Mouse (Mus musculus) liver, embryonic 14.5 days (tissue): ENCODE results near the gene Pdpk1. TPM values are rescaled to one million over a fixed set of nuclear protein-coding genes. Genes with fewer than 3 reads are reported as not detected.

Experiments used
- ATAC-seq: fragments of 200-750 bp; cut with Nextera tagmentation; 2 replicates; pipeline ENCODE4 v1.8.0; 2017; ENCODE audit warnings: moderate number of reproducible peaks, mild to moderate bottlenecking, moderate library complexity; ENCODE audit not compliant: insufficient read depth
- DNase-seq, 3 experiments: peaks; one replicate each; pipeline ENCODE4 v3.0.0-alpha.2; 2012 to 2013; ENCODE audit warnings: low read depth in 3 of 3, low spot score in 3 of 3
- H3K27ac ChIP-seq: fragments of 300-500 bp; sonication (generic); 2 replicates; pipeline ENCODE4 v1.5.1; 2014; ENCODE audit warnings: moderate library complexity, mild to moderate bottlenecking, control low read depth, inconsistent platforms
- H3K27me3 ChIP-seq: fragments of 300-500 bp; sonication (generic); 2 replicates; pipeline ENCODE4 v1.6.1; 2014; ENCODE audit warnings: mild to moderate bottlenecking, low read length, moderate library complexity; ENCODE audit not compliant: control insufficient read depth, insufficient read depth
- H3K36me3 ChIP-seq: fragments of 300-500 bp; sonication (generic); replicated peaks from 2 replicates; pipeline ENCODE4 v1.6.1; 2014; ENCODE audit warnings: low read depth; ENCODE audit not compliant: control insufficient read depth, insufficient read depth
- H3K4me1 ChIP-seq, 2 experiments: fragments of 200-500 bp in 1 of 2; fragments of 300-500 bp in 1 of 2; sonication (generic) in 1 of 2; replicated peaks; 2 replicates each; pipeline ENCODE4 v1.6.1; 2012 to 2014; ENCODE audit warnings: antibody characterized with exemption in 1 of 2, inconsistent platforms in 1 of 2, low read length in 1 of 2; ENCODE audit not compliant: control insufficient read depth in 2 of 2, insufficient read depth in 2 of 2
- H3K4me2 ChIP-seq: fragments of 300-500 bp; sonication (generic); 2 replicates; pipeline ENCODE4 v1.6.1; 2014; ENCODE audit warnings: low read depth, mild to moderate bottlenecking, control low read depth, moderate library complexity
- H3K4me3 ChIP-seq, 2 experiments: fragments of 200-500 bp in 1 of 2; fragments of 300-500 bp in 1 of 2; sonication (generic) in 1 of 2; 2 replicates each; pipeline ENCODE4 v1.5.1; 2012 to 2014; ENCODE audit warnings: low read depth in 2 of 2, low read length in 2 of 2, mild to moderate bottlenecking in 2 of 2, control low read depth in 1 of 2, inconsistent platforms in 1 of 2, moderate library complexity in 1 of 2; ENCODE audit not compliant: insufficient read depth in 1 of 2
- H3K9ac ChIP-seq: fragments of 300-500 bp; sonication (generic); replicated peaks from 2 replicates; pipeline ENCODE4 v1.6.1; 2014; ENCODE audit warnings: mild to moderate bottlenecking, control low read depth, moderate library complexity
- H3K9me3 ChIP-seq: fragments of 300-500 bp; sonication (generic); 2 replicates; pipeline ENCODE4 v1.6.1; 2016; ENCODE audit warnings: low read length, mixed read lengths; ENCODE audit not compliant: control insufficient read depth
- CTCF ChIP-seq: IDR thresholded peaks from 2 replicates; pipeline ENCODE4 v1.5.1; 2016; ENCODE audit warnings: antibody characterized with exemption, low read depth, control low read depth
- EP300 ChIP-seq: IDR thresholded peaks from 2 replicates; pipeline ENCODE4 v1.6.1; 2016; ENCODE audit warnings: antibody characterized with exemption, low read depth
- WGBS: fragments of 180-500 bp; shearing (Covaris S2); extraction: QIAGEN DNeasy Blood & Tissue Kit; methylation state at CpG from one replicate; pipeline ENCODE4 v1.1.7; 2014; ENCODE audit not compliant: insufficient replicate concordance; 5-methylcytosine and 5-hydroxymethylcytosine counted together
- polyA plus RNA-seq, 2 experiments: library from polyadenylated mRNA; depleted of rRNA in 1 of 2; stranded (reverse) in 1 of 2; unstranded in 1 of 2; fragments of >200 nt; fragmentation: Nextera tagmentation in 1 of 2; extraction: Ambion mirVana in 1 of 2; gene quantifications; 2 replicates each; pipeline versions ENCODE4 v1.2.1 to v1.2.3; 2012 to 2014

Gene Pdpk1
- polyA plus RNA-seq, 2 experiments: 9.7 to 24.5 TPM

- Histone ChIP-seq H3K4me2 (peak within 1 kb of the TSS; percentile 89), H3K27ac (peak within 1 kb of the TSS; percentile 14; the same call in 1 of the 2 replicates), H3K9me3 (no peaks in the 10 kb centered on the region), H3K27me3 (no peaks in the 10 kb centered on the region), H3K36me3 (peaks cover 3% of the 10 kb centered on the region; the same call in 1 of the 2 replicates), H3K4me1 (peaks cover 3 to 9% of the 10 kb centered on the region in 2 experiments), H3K4me3 (peak within 1 kb of the TSS; percentile 83 to 98), H3K9ac (peak within 1 kb of the TSS; percentile 93)
- peak; percentile 90 to 93 (median 91) for DNase-seq
- TF ChIP-seq CTCF (no peak), EP300 (0 out of 2 replicates have a peak, but pooled peaks have one; percentile 17)
- under 1% methylated on average over 59 of the region's 62 CpGs for WGBS
- ATAC-seq: peak; percentile 97
Measured at GRCm38 (mm10) chr17:24072919-24073696, 77.6 kb downstream of the Pdpk1 start, which contains the start of gene Kctd5. Gene Kctd5 (minus strand): TSS chr17:24073485.

GRCm38 (mm10) chr17:24069531-24069930, 81.2 kb downstream of the Pdpk1 start:
- 83% methylated on average over 3 of the region's 3 CpGs for WGBS
- Histone ChIP-seq H3K9me3 (no peaks in the 10 kb centered on the region), H3K4me2 (no peak overlapping the region), H3K4me1 (peaks cover 3 to 9% of the 10 kb centered on the region in 2 experiments), H3K27me3 (no peaks in the 10 kb centered on the region), H3K9ac (no peak overlapping the region), H3K36me3 (no peaks in the 10 kb centered on the region), H3K27ac (no peak overlapping the region), H3K4me3 (no peak overlapping the region)
- ATAC-seq (no peak), DNase-seq (no peak)
- TF ChIP-seq EP300 (no peak), CTCF (no peak)

DNA sequence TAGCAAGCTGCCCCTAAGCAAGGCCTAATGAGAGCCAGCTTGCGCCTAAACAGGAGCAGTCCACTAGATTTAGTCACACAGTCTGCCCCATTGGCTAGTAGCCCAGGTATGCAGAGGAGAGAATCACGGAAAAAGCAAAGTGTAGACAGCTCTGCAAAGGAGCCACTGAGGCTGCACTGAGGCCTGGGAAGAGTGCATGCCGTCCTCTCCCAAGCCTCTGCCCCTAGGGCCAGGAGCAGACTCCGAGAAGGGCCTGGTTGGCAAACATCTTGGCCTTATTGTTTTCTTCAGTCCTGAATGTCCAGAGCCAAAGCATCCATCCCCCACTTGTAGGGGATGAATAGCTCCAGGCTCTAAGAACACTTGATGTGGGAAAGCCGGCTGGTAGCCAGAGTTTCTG, 82.5 kb downstream of the Pdpk1 start:
- no peak overlapping the region for H3K4me2 ChIP-seq
- H3K27ac ChIP-seq: no peak overlapping the region
- H3K27me3 ChIP-seq: no peaks in the 10 kb centered on the region
- peaks cover 3 to 9% of the 10 kb centered on the region in 2 experiments for H3K4me1 ChIP-seq
- H3K36me3 ChIP-seq: no peaks in the 10 kb centered on the region
- H3K9ac ChIP-seq: no peak overlapping the region
- ATAC-seq: no peak
- 84% methylated on average over 5 of the region's 5 CpGs for WGBS
- TF ChIP-seq EP300 (no peak), CTCF (no peak)
- H3K4me3 ChIP-seq: no peak overlapping the region
- no peaks in the 10 kb centered on the region for H3K9me3 ChIP-seq
- no peak for DNase-seq

DNA sequence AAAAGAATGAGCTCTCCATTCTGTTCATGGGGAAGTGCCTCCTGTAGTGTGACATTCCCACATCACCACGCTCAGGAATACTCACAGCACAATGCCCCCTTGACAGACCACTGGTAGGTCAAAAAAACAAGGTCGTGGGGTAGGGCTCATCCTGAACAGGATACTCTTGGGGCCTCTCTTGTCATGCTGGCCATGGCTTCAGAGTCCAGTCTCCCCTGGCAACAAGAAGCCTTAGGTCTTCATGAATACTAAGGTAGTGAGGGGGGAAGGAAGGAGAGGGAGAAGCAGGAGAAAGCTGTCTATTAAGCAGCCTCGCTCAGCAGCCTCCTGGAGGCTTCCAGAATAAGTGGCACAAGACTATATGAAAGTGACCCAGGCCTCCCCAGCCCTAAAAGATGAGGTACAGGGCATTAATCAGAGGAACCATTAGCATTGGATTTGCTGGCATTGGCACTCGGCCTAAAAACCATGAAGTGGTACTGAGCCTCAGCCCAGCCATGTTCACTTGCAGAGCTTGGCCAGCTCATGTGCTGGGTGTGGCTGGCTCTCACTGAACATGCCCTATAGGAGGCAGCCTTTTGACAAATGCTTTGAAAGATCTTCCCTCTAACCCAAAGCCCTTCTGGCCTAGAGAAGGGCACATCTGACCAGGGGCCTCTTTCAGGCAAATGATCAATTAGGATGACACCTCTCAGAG, 88.1 kb downstream of the Pdpk1 start:
- Histone ChIP-seq H3K36me3 (peaks cover 4% of the 10 kb centered on the region), H3K27ac (no peak overlapping the region), H3K27me3 (no peaks in the 10 kb centered on the region), H3K9ac (no peak overlapping the region), H3K4me3 (no peak overlapping the region), H3K9me3 (no peaks in the 10 kb centered on the region), H3K4me2 (no peak overlapping the region), H3K4me1 (no peaks in the 10 kb centered on the region)
- DNase-seq (no peak), ATAC-seq (no peak)
- TF ChIP-seq CTCF (no peak), EP300 (no peak)
- 63% methylated on average over 4 of the region's 4 CpGs for WGBS

DNA sequence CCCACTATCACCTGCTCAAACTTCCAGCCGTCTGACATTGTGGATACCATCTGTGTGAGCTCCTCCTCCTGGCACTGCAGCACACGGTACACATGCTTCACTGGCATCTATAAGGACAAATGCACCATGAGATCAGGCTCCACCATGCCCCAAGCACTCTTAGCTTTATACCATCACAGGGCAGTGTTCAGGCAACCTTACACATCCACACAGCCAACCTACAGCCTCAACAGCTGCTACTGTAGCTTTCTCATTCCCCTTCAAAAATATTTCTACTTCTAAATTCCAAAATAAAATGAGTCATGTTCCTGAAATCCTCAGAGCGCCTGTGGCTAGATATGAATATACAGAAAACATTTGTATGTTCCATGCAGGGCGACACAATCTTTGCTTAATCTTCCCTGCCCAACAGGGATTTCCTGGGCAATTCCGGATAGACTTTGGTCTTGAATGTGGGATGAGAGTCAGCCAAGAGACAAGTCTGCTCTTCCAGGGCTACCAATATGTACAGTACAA, 92.9 kb downstream of the Pdpk1 start:
- WGBS: 75% methylated on average over 5 of the region's 5 CpGs
- no peaks in the 10 kb centered on the region for H3K27me3 ChIP-seq
- H3K4me2 ChIP-seq: no peak overlapping the region
- H3K4me3 ChIP-seq: no peak overlapping the region
- H3K9ac ChIP-seq: no peak overlapping the region
- DNase-seq (no peak), ATAC-seq (no peak)
- H3K27ac ChIP-seq: no peak overlapping the region
- H3K4me1 ChIP-seq: no peaks in the 10 kb centered on the region
- H3K36me3 ChIP-seq: peaks cover 6% of the 10 kb centered on the region
- TF ChIP-seq EP300: no peak
- no peak for TF ChIP-seq CTCF
- no peaks in the 10 kb centered on the region for H3K9me3 ChIP-seq
